Mouse (Mus musculus) neural tube, embryonic 15.5 days (tissue): ENCODE results near the gene Dcaf8. TPM values are rescaled to one million over a fixed set of nuclear protein-coding genes. Genes with fewer than 3 reads are reported as not detected.

Experiments used
- ATAC-seq: fragments of 200-750 bp; cut with Nextera tagmentation; 2 replicates; pipeline ENCODE4 v1.8.0; 2017; ENCODE audit warnings: mild to moderate bottlenecking, moderate TSS enrichment, moderate library complexity; ENCODE audit not compliant: low FRiP score
- H3K27ac ChIP-seq: fragments of 300-500 bp; sonication (generic); replicated peaks from 2 replicates; pipeline ENCODE4 v1.5.1; 2015; ENCODE audit warnings: mild to moderate bottlenecking, inconsistent platforms
- H3K27me3 ChIP-seq: fragments of 300-500 bp; sonication (generic); replicated peaks from 2 replicates; pipeline ENCODE4 v1.6.1; 2015; ENCODE audit warnings: inconsistent platforms
- H3K36me3 ChIP-seq: fragments of 300-500 bp; sonication (generic); 2 replicates; pipeline ENCODE4 v1.6.1; 2015; ENCODE audit warnings: inconsistent platforms
- H3K4me1 ChIP-seq: fragments of 300-500 bp; sonication (generic); 2 replicates; pipeline ENCODE4 v1.6.1; 2015; ENCODE audit warnings: inconsistent platforms
- H3K4me2 ChIP-seq: fragments of 300-500 bp; sonication (generic); 2 replicates; pipeline ENCODE4 v1.6.1; 2015; ENCODE audit warnings: inconsistent platforms, mild to moderate bottlenecking, moderate library complexity
- H3K4me3 ChIP-seq: fragments of 300-500 bp; sonication (generic); replicated peaks from 2 replicates; pipeline ENCODE4 v1.5.1; 2015; ENCODE audit warnings: mild to moderate bottlenecking, inconsistent platforms
- H3K9ac ChIP-seq: fragments of 300-500 bp; sonication (generic); replicated peaks from 2 replicates; pipeline ENCODE4 v1.6.1; 2015; ENCODE audit warnings: mild to moderate bottlenecking, inconsistent platforms
- H3K9me3 ChIP-seq: fragments of 300-500 bp; sonication (generic); replicated peaks from 2 replicates; pipeline ENCODE4 v1.6.1; 2016; ENCODE audit warnings: inconsistent platforms
- WGBS: fragments of 180-500 bp; shearing (Covaris S2); methylation state at CpG from one replicate; pipeline ENCODE4 v1.1.7; 2015; ENCODE audit warnings: mixed read lengths; 5-methylcytosine and 5-hydroxymethylcytosine counted together
- polyA plus RNA-seq: library from polyadenylated mRNA; unstranded; fragments of >200 nt; fragmentation: Nextera tagmentation; extraction: Ambion mirVana; gene quantifications from 2 replicates; pipeline ENCODE4 v1.2.1, GENCODE M21; 2015

Dcaf8 gene
- 84.5 and 93.4 TPM in 2 replicates for polyA plus RNA-seq

- Histone ChIP-seq H3K4me1 (peaks cover 28% of the 10 kb centered on the region), H3K27me3 (no peaks in the 10 kb centered on the region), H3K27ac (peak within 1 kb of the TSS; percentile 92), H3K4me2 (peak within 1 kb of the TSS; percentile 66), H3K4me3 (peak within 1 kb of the TSS; percentile 73), H3K9me3 (no peaks in the 10 kb centered on the region), H3K36me3 (peaks cover 15% of the 10 kb centered on the region), H3K9ac (peak within 1 kb of the TSS; percentile 95)
- WGBS, result under 1% methylated on average over 42 of the region's 42 CpGs
- peak; percentile 98 for ATAC-seq
Measured at GRCm38 (mm10) chr1:172147835-172148278, at the start of gene Dcaf8. Dcaf8 (plus strand) TSS chr1:172148084.

GRCm38 (mm10) chr1:172099325-172100033, 48.4 kb upstream of the Dcaf8 start:
- ATAC-seq, result no peak
- 85% methylated on average over 6 of the region's 6 CpGs for WGBS
- H3K4me2 ChIP-seq, result no peak overlapping the region
- no peaks in the 10 kb centered on the region for H3K4me1 ChIP-seq
- H3K27ac ChIP-seq, result no peak overlapping the region
- H3K36me3 ChIP-seq, result peaks cover 71% of the 10 kb centered on the region
- no peaks in the 10 kb centered on the region for H3K9me3 ChIP-seq
- H3K4me3 ChIP-seq, result no peak overlapping the region
- no peaks in the 10 kb centered on the region for H3K27me3 ChIP-seq
- H3K9ac ChIP-seq, result no peak overlapping the region

GRCm38 (mm10) chr1:172103619-172104018, 44.3 kb upstream of the Dcaf8 start:
- no peak overlapping the region for H3K4me3 ChIP-seq
- WGBS, result 93% methylated on average over 4 of the region's 4 CpGs
- no peak overlapping the region for H3K27ac ChIP-seq

GRCm38 (mm10) chr1:172105101-172105500, 42.8 kb upstream of the Dcaf8 start:
- no peak overlapping the region for H3K4me2 ChIP-seq
- H3K9me3 ChIP-seq, result no peaks in the 10 kb centered on the region
- H3K27me3 ChIP-seq, result no peaks in the 10 kb centered on the region
- H3K4me1 ChIP-seq, result no peaks in the 10 kb centered on the region
- no peak overlapping the region for H3K27ac ChIP-seq
- no peak for ATAC-seq
- 62% methylated on average over 11 of the region's 11 CpGs for whole genome bisulfite sequencing
- no peak overlapping the region for H3K9ac ChIP-seq
- H3K4me3 ChIP-seq, result no peak overlapping the region
- peaks cover 90% of the 10 kb centered on the region for H3K36me3 ChIP-seq

More at GRCm38 (mm10) chr1:172103619-172104018, 44.3 kb upstream of the Dcaf8 start:
- Histone ChIP-seq H3K27me3 (no peaks in the 10 kb centered on the region), H3K4me2 (no peak overlapping the region), H3K36me3 (peaks cover 84% of the 10 kb centered on the region), H3K9me3 (no peaks in the 10 kb centered on the region), H3K9ac (no peak overlapping the region), H3K4me1 (no peaks in the 10 kb centered on the region)
- no peak for ATAC-seq

- Histone ChIP-seq H3K4me3 (no peak overlapping the region), H3K4me1 (no peaks in the 10 kb centered on the region), H3K4me2 (no peak overlapping the region), H3K9ac (no peak overlapping the region), H3K27ac (no peak overlapping the region), H3K9me3 (no peaks in the 10 kb centered on the region), H3K27me3 (no peaks in the 10 kb centered on the region), H3K36me3 (peaks cover 94% of the 10 kb centered on the region)
- peak; percentile 85 for ATAC-seq
- 56% methylated on average over 10 of the region's 10 CpGs for WGBS
Measured at GRCm38 (mm10) chr1:172107777-172108477, 40.0 kb upstream of the Dcaf8 start.

DNA sequence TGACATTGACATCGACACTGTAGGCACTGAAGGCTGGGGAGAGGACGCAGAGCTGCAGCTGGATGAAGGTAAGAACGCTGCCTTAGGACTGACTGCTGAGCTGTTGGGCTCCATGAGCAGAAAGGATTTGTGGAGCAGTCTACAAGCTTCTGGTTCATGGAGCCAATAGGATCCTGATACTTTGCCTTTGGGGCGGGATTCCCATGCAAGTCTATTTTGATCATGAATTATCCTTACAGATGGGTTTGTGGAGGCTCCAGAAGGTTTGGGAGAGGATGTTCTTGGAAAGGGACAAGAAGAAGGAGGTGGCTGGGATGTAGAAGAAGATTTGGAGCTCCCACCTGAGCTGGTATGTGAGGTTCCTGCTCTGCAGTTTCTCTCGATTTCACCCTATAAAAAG, 30.9 kb upstream of the Dcaf8 start:
- 95% methylated on average over 5 of the region's 5 CpGs for WGBS

DNA sequence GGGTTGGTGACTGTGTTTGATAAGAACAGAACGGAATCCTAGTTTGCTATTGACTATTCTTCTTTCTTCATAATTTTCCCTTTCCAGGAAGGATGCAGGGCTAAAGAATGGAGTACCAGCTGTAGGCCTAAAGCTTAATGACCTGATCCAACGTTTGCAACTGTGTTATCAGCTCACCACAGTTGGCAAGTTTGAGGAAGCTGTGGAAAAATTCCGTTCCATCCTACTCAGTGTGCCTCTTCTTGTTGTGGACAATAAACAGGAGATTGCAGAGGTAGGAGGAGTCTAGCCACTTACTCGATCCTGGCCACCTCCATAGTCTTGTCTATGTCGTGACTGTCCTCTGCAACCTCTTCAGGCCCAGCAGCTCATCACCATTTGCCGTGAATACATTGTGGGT, 28.8 kb upstream of the Dcaf8 start:
- Histone ChIP-seq H3K36me3 (peaks cover 96% of the 10 kb centered on the region), H3K9me3 (no peaks in the 10 kb centered on the region), H3K9ac (no peak overlapping the region), H3K4me2 (no peak overlapping the region), H3K4me3 (no peak overlapping the region), H3K4me1 (no peaks in the 10 kb centered on the region), H3K27ac (no peak overlapping the region), H3K27me3 (no peaks in the 10 kb centered on the region)
- 83% methylated on average over 6 of the region's 6 CpGs for WGBS
- no peak for ATAC-seq

More for the DNA sequence above, 30.9 kb upstream of the Dcaf8 start:
- Histone ChIP-seq H3K9ac (no peak overlapping the region), H3K9me3 (no peaks in the 10 kb centered on the region), H3K27me3 (no peaks in the 10 kb centered on the region), H3K4me1 (no peaks in the 10 kb centered on the region), H3K27ac (no peak overlapping the region), H3K4me2 (no peak overlapping the region), H3K4me3 (no peak overlapping the region), H3K36me3 (peaks cover 97% of the 10 kb centered on the region)
- ATAC-seq, result no peak

DNA sequence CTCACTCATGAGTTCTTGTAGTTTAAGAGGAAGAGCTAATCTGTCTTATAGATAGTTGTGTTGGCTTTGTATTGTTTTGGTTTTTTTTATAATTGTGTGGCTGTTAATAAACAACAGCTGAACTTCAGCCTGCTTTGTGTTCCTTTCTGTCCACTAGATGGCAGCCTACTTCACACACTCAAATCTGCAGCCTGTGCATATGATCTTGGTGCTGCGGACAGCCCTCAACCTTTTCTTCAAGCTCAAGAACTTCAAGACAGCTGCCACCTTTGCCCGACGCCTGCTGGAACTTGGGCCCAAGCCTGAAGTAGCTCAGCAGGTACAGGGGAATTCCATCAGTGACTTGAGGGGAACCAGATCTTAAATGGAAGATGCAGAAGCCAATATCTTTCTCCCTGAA, 28.2 kb upstream of the Dcaf8 start:
- H3K4me1 ChIP-seq, result no peaks in the 10 kb centered on the region
- no peak overlapping the region for H3K4me2 ChIP-seq
- H3K27ac ChIP-seq, result no peak overlapping the region
- no peaks in the 10 kb centered on the region for H3K9me3 ChIP-seq
- H3K4me3 ChIP-seq, result no peak overlapping the region
- peaks cover 89% of the 10 kb centered on the region for H3K36me3 ChIP-seq
- 53% methylated on average over 3 of the region's 3 CpGs for WGBS
- no peak; the same call in 1 of the 2 replicates for ATAC-seq
- no peak overlapping the region for H3K9ac ChIP-seq
- H3K27me3 ChIP-seq, result no peaks in the 10 kb centered on the region

GRCm38 (mm10) chr1:172122671-172123070, 25.2 kb upstream of the Dcaf8 start:
- Histone ChIP-seq H3K9ac (no peak overlapping the region), H3K27me3 (no peaks in the 10 kb centered on the region), H3K36me3 (peaks cover 60% of the 10 kb centered on the region), H3K9me3 (no peaks in the 10 kb centered on the region), H3K4me2 (no peak overlapping the region), H3K4me3 (no peak overlapping the region), H3K4me1 (peaks cover 11% of the 10 kb centered on the region), H3K27ac (no peak overlapping the region)
- no peak for ATAC-seq
- 80% methylated on average over 2 of the region's 2 CpGs for WGBS

GRCm38 (mm10) chr1:172124572-172124971, 23.3 kb upstream of the Dcaf8 start:
- WGBS, result 89% methylated on average over 6 of the region's 6 CpGs
- Histone ChIP-seq H3K4me2 (no peak overlapping the region), H3K4me1 (peaks cover 15% of the 10 kb centered on the region), H3K27ac (no peak overlapping the region), H3K9ac (no peak overlapping the region), H3K27me3 (no peaks in the 10 kb centered on the region), H3K36me3 (peaks cover 49% of the 10 kb centered on the region), H3K9me3 (no peaks in the 10 kb centered on the region), H3K4me3 (no peak overlapping the region)
- no peak for ATAC-seq

GRCm38 (mm10) chr1:172126376-172127347, 21.2 kb upstream of the Dcaf8 start, which contains the start of gene Pex19:
Pex19 (plus strand) TSS chr1:172126755.
- H3K4me3 ChIP-seq, result peak within 1 kb of the TSS; percentile 86
- no peaks in the 10 kb centered on the region for H3K27me3 ChIP-seq
- H3K4me2 ChIP-seq, result peak within 1 kb of the TSS; percentile 86
- peaks cover 15% of the 10 kb centered on the region for H3K4me1 ChIP-seq
- peak; percentile 98 for ATAC-seq
- WGBS, result under 1% methylated on average over 42 of the region's 42 CpGs
- H3K27ac ChIP-seq, result peak within 1 kb of the TSS; percentile 70
- no peaks in the 10 kb centered on the region for H3K9me3 ChIP-seq
- peaks cover 47% of the 10 kb centered on the region for H3K36me3 ChIP-seq
- H3K9ac ChIP-seq, result peak within 1 kb of the TSS; percentile 82
